Mouse (Mus musculus) liver, embryonic 14.5 days (tissue): ENCODE results near the gene Calr4.

Source experiments
- CTCF ChIP-seq: IDR thresholded peaks from 2 replicates; pipeline ENCODE4 v1.5.1; 2016; ENCODE audit warnings: antibody characterized with exemption, low read depth, control low read depth
- EP300 ChIP-seq: IDR thresholded peaks from 2 replicates; pipeline ENCODE4 v1.6.1; 2016; ENCODE audit warnings: antibody characterized with exemption, low read depth

DNA sequence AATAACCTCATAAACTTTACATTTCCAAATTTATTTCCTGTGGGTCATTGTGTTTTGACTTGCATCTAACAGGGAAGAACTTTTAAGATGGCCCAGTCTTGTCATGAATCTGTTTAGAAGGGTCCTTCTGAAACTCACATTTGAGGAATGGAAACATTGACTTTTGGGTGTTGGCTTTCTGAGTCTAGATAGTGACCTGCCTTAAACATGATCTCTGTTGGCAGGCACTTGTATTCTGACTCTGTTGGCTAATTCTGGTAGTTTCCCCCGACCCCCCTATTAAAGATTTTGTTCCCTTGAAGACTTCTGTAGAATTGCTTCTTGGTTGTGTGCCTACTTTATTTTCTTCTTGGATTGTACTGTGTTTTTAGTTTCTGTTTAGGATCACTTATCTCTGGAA lies 47.7 kb downstream of the Calr4 start:
- TF ChIP-seq CTCF (no peak), EP300 (no peak)
